Mouse (Mus musculus) thymus, postnatal 36 days (tissue): ENCODE results near the gene Tmem80.

Source experiments
- DNase-seq, 2 experiments: peaks; one replicate each; pipeline ENCODE4 v3.0.0; 2022; ENCODE audit warnings: mixed read lengths in 2 of 2

Gene Tmem80

DNA sequence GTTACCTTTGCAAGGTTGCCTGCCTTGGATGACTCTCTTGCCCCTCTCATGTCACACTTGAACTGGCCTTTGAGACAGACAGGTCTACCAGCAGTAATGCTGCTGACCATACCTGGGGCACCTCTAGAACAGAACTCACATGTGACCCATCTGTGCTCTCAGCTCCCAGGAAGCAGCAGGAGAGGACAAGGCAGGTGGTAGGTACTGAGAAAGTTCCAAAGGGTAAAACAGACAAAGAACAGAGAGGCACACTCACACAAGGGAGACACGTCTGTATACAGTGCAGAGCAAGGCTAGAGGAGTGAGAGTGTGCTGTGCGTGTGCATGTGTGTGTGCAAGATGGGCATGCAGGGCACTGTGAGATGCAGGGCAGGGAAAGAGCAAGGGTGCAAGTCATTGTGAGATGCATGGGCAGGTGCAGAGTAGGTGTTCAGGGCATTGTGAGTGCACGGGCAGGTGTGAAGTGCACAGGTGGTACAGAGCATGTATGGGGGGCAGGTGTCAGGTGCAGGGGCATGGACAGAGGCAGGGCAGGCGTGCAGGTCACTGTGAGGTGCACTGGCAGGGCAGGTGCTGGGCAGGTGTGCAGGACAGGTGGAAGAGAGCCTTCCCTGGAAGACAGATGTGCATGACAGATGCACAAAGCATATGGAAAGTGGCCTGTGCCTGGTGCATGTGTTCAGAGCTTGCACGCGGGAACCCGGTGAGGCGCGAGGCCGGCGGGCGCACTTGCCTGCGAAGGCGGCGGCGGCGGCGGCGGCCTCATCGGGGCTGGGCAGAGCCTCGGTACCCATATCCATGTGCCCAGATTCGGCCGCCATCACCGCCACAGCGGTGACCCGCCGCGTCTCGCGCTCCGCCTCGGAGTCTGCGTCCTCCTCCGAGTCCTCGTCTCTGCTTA, 743 bp upstream of the Tmem80 start:
- peak; percentile 57 to 67 for DNase-seq

GRCm38 (mm10) chr7:141328373-141328990, 943 bp downstream of the Tmem80 start:
- DNase-seq = no peak

DNA sequence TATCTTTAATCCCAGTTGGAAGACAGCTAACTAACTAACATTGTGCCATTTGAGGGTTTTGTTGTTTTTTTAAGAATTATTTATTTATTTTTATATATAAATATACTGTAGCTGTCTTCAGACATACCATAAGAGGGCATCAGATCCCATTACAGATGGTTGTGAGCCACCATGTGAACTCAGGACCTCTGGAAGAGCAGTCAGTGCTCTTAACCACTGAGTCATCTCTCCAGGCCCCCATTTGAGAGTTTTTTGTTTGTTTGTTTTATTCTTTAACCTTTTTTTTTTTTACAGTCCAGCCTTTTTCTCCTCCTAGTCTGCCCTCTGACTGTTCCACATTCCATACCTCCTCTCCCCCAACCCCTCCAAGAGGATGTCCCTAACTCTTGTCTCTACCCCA, 3.2 kb downstream of the Tmem80 start:
- DNase-seq = no peak

- DNase-seq = no peak
These were observed 4.5 kb downstream of the Tmem80 start for GRCm38 (mm10) chr7:141331990-141332389.

- no peak for DNase-seq
These were observed 7.6 kb downstream of the Tmem80 start for GRCm38 (mm10) chr7:141335044-141335579.

- no peak for DNase-seq
These were observed 8.1 kb downstream of the Tmem80 start for GRCm38 (mm10) chr7:141335682-141336081.

DNA sequence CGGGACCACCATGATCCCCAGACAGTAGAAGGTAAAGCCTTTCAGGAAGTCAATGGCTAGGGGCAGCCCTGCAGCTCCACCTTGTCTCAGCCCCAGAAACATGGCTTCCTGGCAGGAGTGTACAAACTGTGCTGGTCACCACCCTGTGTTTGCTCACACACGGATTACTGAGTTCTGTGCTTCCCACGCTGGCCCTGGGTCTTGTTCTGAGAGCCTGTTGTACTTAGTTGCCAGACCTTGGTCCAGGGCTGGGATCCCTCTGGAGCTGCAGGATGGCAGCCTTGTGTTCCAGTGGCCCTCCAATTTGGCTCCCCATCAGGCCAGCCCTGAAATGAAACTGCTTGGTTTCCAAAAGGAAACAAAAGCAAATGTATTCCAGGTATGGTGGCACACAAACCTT, 8.8 kb downstream of the Tmem80 start:
- no peak for DNase-seq

DNA sequence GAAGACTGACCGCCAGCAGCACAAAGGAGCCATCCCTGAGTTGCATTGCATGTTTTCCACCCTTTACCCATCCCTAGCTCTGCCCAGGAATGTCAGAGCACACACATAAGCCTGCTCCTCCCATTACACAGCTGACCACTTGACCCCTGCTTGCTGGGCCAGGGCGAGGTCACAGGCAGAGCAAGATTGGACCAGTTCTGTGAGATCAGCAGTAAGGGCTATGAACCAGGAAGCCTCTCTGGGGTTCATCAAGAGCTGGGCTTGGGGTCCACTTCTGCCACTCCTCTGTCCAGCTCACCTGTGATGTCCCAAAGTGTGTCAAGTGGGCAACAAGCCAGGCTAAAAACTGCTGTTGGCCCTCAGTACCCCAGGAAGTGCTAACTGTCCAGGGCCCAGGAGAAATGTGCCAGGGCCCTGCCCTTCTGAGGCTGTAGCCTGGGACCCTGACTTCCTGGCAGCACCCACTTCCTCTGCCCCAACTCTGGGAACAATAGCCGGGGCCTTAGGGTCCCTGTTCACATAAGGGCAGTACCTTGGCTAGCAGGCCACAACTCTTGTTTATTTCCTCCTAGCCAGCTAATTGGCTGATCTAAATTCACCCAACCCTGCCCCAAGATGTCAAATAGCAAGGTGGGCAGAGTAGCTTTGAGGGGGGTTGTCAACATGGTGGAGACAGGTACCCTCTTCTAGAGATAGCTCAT, 10.3 kb downstream of the Tmem80 start:
- DNase-seq = no peak

DNA sequence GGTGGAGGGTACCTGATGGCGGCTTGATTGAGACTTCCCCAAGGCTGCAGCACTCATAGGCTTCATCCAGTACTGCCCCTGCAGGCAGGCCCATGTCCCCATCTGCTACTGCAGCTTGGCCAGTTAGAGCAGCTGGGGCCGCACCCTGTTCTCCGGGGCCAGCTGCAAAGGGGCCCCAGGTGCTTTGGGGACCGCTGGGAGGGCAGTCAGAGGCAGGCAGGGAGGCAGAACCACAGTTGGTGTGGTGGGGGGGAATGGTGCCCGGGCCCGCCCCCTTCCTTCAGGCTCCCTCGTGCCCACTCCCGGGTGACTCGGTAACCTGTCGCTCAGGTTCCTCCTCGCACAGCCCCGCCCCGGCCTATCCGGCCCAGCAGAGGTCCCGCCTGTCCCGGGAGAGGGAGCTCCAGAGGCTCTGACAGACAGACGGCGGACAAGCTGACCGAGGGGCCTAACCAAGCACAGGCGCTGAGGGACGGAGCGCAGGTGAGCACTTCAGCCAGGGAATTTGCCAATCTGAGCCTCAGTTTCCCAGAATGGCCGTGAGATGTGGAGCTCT, 11.1 kb downstream of the Tmem80 start, which contains the start of gene Eps8l2:
TSS of gene Eps8l2 (plus strand) at position 305 of the 556 bp plus-strand sequence.
- DNase-seq = peak; percentile 24 to 41

GRCm38 (mm10) chr7:141339215-141339920, 11.8 kb downstream of the Tmem80 start:
- DNase-seq = no peak

GRCm38 (mm10) chr7:141340023-141340422, 12.5 kb downstream of the Tmem80 start:
- no peak for DNase-seq

DNA sequence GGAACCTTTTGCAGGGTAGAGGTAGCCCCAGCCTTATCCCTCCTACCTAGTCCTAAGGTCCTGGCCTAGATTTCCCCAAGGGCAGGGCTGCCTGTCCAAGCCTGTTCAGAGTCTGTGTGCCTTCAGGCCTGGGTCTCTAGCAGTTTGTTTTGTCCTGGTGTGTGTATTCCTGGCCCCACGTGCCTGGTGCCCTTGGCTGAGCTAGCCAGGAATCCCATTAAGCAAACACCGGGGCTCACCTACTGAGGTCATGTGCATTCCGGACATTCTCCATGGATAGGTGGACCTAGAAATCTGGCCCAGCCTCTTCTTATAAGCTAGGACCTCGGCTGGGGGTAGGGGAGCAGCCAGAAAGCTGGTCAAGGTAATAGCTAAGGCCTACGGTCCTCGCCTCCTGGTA, 12.9 kb downstream of the Tmem80 start:
- DNase-seq = no peak

- DNase-seq = no peak
These were observed 14.2 kb downstream of the Tmem80 start for GRCm38 (mm10) chr7:141341689-141342226.

DNA sequence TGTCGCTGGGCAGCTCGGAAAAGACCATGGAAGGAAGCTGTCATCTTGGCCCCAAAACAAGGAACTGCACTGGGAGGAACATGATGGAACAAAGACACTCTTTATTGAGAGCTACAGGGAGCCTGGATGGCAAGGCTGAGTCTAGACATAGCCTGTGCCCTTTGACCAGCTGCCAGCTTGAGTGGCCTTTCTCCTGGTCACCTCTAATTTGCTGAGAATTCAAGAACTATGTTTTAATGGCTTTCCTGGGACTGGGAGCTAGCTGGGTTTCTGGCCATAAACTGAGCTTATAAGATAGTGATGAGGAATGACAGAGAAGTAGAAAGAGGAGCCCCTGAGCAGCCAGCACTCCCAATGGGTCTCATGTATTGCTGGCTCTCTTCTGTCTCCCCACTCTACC, 15.7 kb downstream of the Tmem80 start:
- DNase-seq = no peak

DNA sequence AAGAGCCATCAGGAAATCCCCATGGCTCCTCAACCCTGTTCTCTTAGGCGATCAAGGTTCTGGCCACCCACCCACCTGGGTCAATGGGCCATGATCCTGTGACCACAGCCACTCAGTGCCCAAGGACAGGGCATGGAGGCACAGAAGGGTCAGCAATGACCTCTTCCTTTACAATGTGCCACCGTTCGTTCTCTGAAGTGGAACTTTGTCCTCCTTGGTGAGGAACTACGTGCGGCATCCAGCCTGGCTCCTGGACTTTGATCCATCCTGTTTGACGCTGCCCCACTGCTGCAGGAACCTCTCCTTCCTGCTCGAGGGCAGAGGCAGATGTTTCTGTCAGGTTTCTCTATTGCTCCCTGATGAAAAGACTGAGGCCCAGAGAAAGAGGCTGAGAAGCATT, 16.2 kb downstream of the Tmem80 start:
- no peak for DNase-seq

GRCm38 (mm10) chr7:141344787-141345186, 17.2 kb downstream of the Tmem80 start:
- DNase-seq = no peak

DNA sequence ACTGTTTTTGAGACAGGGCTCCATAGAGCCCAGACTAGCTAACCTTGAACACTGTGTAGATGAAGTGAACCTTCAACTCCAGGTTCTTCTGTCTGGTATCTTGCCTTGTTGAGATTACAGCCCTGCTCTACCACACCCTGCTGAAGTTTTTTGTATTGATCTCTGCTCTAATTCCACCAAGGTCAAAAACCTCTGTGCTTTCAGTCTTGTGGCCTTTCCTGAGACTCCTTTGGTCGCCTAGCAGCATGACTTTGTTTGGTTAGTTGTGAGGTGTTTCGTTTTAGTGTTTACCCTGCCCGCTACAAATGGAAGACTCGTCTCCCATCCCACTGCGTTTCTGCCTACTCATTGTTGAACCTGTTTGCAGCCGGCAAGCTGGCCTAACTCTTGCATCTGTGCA, 23.5 kb downstream of the Tmem80 start:
- no peak for DNase-seq

DNA sequence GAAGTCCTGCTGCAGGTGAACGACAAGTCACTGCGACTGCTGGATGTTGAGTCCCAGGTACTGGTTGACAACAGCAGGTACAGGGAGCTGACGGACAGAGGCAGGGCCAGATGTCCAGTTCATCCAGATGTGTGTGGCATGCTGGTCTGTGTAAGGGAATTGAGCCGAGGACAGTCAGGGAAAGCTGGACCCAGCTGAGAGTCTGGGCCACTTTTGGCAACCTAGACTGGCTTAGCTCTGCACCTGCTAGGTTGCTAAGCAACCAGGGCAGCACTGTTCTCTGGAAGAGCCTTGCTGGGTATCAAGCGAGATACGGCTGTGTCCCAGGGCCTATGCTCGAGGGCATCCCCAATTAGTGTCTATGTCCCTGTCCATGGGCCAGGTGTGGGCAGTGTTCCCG, 27.5 kb downstream of the Tmem80 start:
- no peak for DNase-seq

DNA sequence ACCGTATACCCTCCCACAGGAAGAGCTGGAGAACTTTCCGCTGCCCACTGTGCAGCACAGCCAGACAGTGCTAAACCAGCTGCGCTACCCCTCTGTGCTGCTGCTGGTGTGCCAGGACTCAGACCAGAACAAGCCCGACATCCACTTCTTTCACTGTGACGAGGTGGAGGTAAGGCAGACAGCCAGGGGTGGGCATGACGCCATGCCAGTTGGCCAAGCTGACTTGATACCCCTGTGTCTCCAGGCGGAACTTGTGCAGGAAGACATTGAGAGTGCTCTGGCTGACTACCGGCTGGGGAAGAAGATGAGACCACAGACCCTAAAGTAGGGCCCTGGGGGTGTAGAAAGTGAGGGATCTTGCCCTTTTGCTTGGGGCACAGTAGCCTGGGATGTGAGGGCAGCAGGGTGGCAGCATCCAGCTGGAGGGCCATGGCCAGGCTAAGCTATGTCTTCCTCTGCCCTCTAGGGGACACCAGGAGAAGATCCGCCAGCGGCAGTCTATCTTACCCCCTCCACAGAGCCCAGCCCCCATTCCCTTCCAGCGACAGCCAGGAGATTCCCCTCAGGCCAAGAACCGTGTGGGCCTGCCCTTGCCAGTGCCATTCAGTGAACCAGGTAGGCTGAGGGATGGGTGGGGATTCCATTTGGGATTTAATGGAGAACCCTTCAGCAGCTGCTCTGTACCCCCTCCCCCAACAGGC, 28.2 kb downstream of the Tmem80 start:
- DNase-seq = no peak

- DNase-seq = no peak
These were observed 29.4 kb downstream of the Tmem80 start for GRCm38 (mm10) chr7:141356971-141357370.

GRCm38 (mm10) chr7:141361510-141361909, 34.0 kb downstream of the Tmem80 start:
- peak; percentile 24 to 50 for DNase-seq
